Mouse (Mus musculus): ENCODE data around the gene Gmps. TPM values are rescaled to one million over a fixed set of nuclear protein-coding genes. Genes with fewer than 3 reads are reported as not detected.

Gene Gmps
- polyA plus RNA-seq (2012; rRNA removed): 1.9 and 2.9 TPM in 2 replicates

DNA sequence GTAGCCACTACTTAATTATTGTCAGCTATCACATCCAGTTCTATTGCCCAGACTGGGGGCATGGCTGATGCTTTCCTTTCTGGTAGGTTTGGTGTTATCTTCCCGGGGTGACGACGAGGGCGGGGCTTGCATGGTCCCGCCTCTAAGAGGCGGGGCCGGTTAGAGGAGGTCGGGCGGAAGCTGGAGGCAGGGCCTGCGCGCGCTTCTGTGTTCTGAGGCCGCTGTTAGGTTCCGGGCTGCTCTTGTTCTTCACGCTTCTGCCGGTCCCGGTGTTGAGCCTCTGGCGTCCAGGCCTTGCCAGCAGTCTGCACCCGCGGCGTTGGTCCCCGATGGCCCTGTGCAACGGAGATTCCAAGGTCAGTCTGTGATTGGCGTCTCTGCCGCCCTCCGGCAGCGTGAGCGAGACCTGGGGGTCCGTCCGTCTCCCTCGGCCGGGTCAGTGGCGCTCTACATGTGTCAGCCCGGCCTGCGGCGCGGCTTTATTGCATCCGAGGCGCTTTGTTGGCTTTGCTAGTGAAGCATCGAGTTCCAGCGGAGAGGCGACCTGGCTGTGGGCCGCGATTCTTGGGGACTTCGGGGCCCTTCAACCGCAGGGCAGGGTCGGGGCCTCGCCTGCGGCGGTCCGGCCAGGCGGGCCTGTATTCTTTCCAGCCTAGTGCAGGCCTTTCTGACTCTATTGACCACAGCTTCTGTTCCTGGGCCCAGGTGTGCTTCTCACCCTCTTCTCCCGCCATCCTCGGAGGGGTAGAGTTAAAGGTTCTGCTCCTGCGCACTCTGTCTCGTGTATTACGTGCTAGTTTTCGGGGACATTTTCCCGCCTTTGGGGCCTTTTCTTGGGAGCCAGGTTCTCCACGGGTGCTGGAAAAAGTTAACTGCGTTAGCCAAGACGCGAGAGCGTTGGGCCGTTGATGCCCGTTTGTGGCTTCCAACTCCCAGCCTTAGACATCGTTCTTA is at the start of gene Gmps:
Gmps (plus strand) TSS at position 152 of the 954 bp plus-strand sequence.
- WGBS: under 1% methylated on average over 67 of the region's 67 CpGs
- DNase-seq: peak; percentile 90
- H3K4me3 ChIP-seq (replicated peaks; ENCODE audit: extremely low read depth, low read depth, low read length): peak within 1 kb of the TSS; percentile 93
- TF ChIP-seq CTCF (IDR thresholded peaks at IDR 0.05; ENCODE audit: insufficient read depth, low read length): no peak
- TF ChIP-seq POLR2A (IDR thresholded peaks at IDR 0.05; ENCODE audit: borderline replicate concordance, extremely low read depth, low read depth, low read length): peak; percentile 82; the same call in 1 of the 2 replicates
- peaks cover 6% of the 10 kb centered on the region for H3K4me1 ChIP-seq (ENCODE audit: control insufficient read depth, insufficient read depth, low read length)

DNA sequence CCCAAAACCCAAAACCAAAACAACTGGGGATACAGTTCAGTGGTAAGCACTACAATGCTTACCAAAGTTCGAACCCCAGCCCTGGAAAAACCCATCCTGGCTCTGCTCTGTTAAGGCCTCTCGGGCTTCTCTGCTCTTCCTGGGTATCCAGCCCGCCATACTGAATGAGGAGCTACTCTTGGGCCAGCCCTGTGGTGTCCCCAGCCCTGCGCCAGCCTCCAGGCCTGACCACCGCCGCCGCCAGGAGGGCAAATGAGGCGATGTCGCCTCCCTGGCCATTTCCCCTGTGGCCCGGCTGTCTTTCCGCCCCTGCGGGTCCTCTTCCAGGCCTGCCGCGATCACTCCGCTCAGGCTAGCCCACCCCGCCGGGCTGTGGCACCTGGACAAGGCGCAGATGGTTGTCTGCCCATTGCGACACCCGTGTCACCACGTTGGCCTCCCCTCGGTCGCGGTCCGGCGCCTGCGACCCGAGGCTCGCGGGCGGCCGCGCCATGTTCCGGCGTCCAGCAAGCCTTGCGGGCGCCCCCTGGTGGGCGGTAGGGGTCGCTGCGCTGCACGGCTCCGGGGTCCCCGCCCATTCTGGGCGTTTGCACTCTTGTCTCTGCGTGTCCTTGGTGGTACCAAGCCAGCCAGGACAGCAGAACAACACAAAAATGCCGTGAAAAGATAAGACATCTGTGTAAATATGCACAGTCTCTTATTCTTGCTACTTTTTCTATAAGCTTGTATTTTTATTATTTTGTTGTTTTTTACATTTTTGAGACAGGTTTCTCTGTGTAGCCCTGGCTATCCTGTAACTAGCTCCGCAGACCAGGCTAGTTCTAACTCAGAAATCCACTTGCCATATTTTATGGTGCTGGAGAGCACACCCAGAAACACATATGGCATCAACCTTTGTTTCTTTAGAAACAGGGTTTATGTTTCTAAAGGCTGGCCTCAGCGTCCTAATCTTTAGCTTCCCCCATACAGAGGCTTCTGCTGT is 46.7 kb upstream of the Gmps start, which contains the start of gene E130311K13Rik:
E130311K13Rik (minus strand) TSS at position 595 of the 982 bp plus-strand sequence.
- H3K4me3 ChIP-seq (replicated peaks; ENCODE audit: extremely low read depth, low read depth, low read length): peak within 1 kb of the TSS; percentile 71
- no peaks in the 10 kb centered on the region for H3K4me1 ChIP-seq (ENCODE audit: control insufficient read depth, insufficient read depth, low read length)
- TF ChIP-seq POLR2A (IDR thresholded peaks at IDR 0.05; ENCODE audit: borderline replicate concordance, extremely low read depth, low read depth, low read length): peak; percentile 52; the same call in 1 of the 2 replicates
- peak; percentile 43; the same call in 1 of the 2 replicates for TF ChIP-seq CTCF (IDR thresholded peaks at IDR 0.05; ENCODE audit: insufficient read depth, low read length)
- peak; percentile 91 for DNase-seq
- 5% methylated on average over 48 of the region's 48 CpGs for whole genome bisulfite sequencing

GRCm38 (mm10) chr3:63938928-63939327 is 37.0 kb upstream of the Gmps start:
- no peaks in the 10 kb centered on the region for H3K4me1 ChIP-seq (ENCODE audit: control insufficient read depth, insufficient read depth, low read length)
- no peak for DNase-seq
- WGBS: 75% methylated on average over 2 of the region's 2 CpGs
- no peak overlapping the region for H3K4me3 ChIP-seq (replicated peaks; ENCODE audit: extremely low read depth, low read depth, low read length)
- TF ChIP-seq CTCF (IDR thresholded peaks at IDR 0.05; ENCODE audit: insufficient read depth, low read length): no peak
- no peak for TF ChIP-seq POLR2A (IDR thresholded peaks at IDR 0.05; ENCODE audit: borderline replicate concordance, extremely low read depth, low read depth, low read length)

- no peak for DNase-seq
- Histone ChIP-seq H3K4me3 (replicated peaks; ENCODE audit: extremely low read depth, low read depth, low read length) (no peak overlapping the region), H3K4me1 (ENCODE audit: control insufficient read depth, insufficient read depth, low read length) (no peaks in the 10 kb centered on the region)
- TF ChIP-seq POLR2A (IDR thresholded peaks at IDR 0.05; ENCODE audit: borderline replicate concordance, extremely low read depth, low read depth, low read length) (no peak), CTCF (IDR thresholded peaks at IDR 0.05; ENCODE audit: insufficient read depth, low read length) (no peak)
- WGBS: 71% methylated on average over 2 of the region's 2 CpGs
Measured at GRCm38 (mm10) chr3:63941204-63941850, 34.6 kb upstream of the Gmps start.

GRCm38 (mm10) chr3:63949837-63950236 is 26.1 kb upstream of the Gmps start:
- no peak for TF ChIP-seq CTCF (IDR thresholded peaks at IDR 0.05; ENCODE audit: insufficient read depth, low read length)
- no peak for TF ChIP-seq POLR2A (IDR thresholded peaks at IDR 0.05; ENCODE audit: borderline replicate concordance, extremely low read depth, low read depth, low read length)
- 79% methylated on average over 3 of the region's 3 CpGs for WGBS
- no peak overlapping the region for H3K4me3 ChIP-seq (replicated peaks; ENCODE audit: extremely low read depth, low read depth, low read length)
- no peaks in the 10 kb centered on the region for H3K4me1 ChIP-seq (ENCODE audit: control insufficient read depth, insufficient read depth, low read length)
- no peak for DNase-seq

DNA sequence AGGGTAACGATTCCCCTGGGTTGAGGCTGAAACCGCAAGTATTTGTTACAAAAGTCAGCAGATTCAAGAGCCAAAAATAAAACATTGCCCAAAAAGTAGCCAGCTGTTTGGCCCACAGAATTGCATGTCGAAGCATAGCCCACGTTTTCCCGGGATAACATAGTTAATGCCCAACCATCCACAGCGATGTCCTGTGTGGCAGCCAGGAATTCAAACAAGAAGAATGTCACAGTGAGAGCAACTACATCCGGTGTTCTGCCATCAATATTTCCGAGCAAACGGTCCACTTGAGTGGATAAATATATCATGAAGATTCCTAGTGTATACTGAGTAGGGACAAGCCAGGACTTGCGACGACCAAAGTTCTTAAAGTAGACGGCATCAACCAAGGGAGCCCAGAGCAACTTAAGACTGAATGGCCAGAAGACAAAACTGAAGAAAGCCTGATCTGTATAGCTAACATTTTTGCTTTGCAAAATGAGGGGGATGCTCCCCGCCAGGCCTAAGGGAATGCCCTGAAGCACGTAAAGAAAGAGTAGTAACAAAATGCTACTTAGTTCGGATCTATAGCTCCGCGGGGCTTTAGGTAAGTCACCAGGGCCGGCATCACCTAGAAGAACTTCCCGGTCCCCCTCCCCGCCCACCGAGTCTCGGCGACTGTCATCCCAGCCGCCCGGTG is 12.3 kb upstream of the Gmps start:
- WGBS: 3% methylated on average over 25 of the region's 25 CpGs
- no peak for TF ChIP-seq CTCF (IDR thresholded peaks at IDR 0.05; ENCODE audit: insufficient read depth, low read length)
- no peak for TF ChIP-seq POLR2A (IDR thresholded peaks at IDR 0.05; ENCODE audit: borderline replicate concordance, extremely low read depth, low read depth, low read length)
- DNase-seq: peak; percentile 10
- peak overlapping the region; percentile 81 for H3K4me3 ChIP-seq (replicated peaks; ENCODE audit: extremely low read depth, low read depth, low read length)
- H3K4me1 ChIP-seq (ENCODE audit: control insufficient read depth, insufficient read depth, low read length): peaks cover 8% of the 10 kb centered on the region; the same call in 1 of the 2 replicates

DNA sequence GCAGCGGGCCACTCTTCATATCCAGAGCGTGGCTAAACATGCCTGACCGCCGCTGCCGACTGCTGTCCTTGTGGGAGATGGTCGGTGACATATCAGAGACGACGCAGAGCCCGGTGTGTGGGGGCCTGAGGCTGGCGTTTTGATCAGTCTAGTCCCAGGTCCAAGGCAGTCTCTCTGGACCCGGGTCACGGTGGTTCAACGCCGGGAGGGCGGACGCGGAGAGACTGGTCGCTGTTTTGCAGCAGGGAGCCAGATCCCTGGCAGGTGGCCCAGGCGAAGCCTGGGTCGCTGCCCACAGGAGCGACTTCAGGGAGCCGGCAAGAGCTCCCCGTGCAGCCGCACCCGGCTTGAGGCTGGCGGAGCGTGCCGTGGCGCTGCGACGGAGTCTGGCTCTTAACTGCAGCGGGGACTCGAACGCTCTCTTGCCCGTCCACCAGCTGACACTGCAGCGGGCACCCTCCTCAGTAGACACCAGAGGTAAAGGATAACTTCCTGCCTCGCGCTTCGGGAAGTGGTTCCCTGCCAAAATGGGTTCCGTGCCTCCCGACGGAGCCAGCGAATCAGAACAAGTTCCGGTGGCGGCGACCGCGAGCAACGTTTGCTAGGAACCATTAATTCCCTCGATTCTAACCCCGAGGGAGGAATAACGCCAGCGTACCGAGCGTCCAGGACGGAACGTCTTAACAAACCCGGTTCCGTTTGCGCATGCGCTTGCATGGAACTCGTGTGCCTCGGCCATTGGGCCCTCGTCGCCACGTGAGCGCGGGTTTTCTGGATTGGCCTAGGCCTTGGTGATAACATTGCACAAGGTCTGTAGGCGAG is 11.6 kb upstream of the Gmps start, which contains the start of gene Slc33a1:
Slc33a1 (minus strand) TSS at position 669 of the 822 bp plus-strand sequence.
- WGBS: under 1% methylated on average over 69 of the region's 69 CpGs
- peak within 1 kb of the TSS; percentile 81 for H3K4me3 ChIP-seq (replicated peaks; ENCODE audit: extremely low read depth, low read depth, low read length)
- H3K4me1 ChIP-seq (ENCODE audit: control insufficient read depth, insufficient read depth, low read length): peaks cover 8% of the 10 kb centered on the region; the same call in 1 of the 2 replicates
- TF ChIP-seq CTCF (IDR thresholded peaks at IDR 0.05; ENCODE audit: insufficient read depth, low read length) (no peak), POLR2A (IDR thresholded peaks at IDR 0.05; ENCODE audit: borderline replicate concordance, extremely low read depth, low read depth, low read length) (peak; percentile 70; the same call in 1 of the 2 replicates)
- peak; percentile 98 for DNase-seq
